Mouse (Mus musculus) G1E (cell line): ENCODE data around the gene Gm45062.

ENCODE experiments used
- CTCF ChIP-seq: IDR thresholded peaks from 2 replicates; pipeline ENCODE4 v1.5.1; 2012; ENCODE audit warnings: low read depth, low read length, inconsistent platforms, mixed read lengths
- GATA1 ChIP-seq: IDR thresholded peaks from 2 replicates; pipeline ENCODE4 v1.6.1; 2012; ENCODE audit warnings: borderline replicate concordance, low read length, inconsistent platforms, mixed read lengths
- TAL1 ChIP-seq: conservative IDR thresholded peaks from 2 replicates; pipeline ENCODE4 v1.6.1; 2012; ENCODE audit warnings: low read depth, low read length, inconsistent platforms, mixed read lengths

- TF ChIP-seq GATA1 (no peak), CTCF (no peak), TAL1 (no peak)
These were observed 230.0 kb downstream of the Gm45062 start for GRCm38 (mm10) chr6:8489266-8489665.
